Mouse (Mus musculus) heart, embryonic 16.5 days (tissue): ENCODE results near the gene March4. TPM values are rescaled to one million over a fixed set of nuclear protein-coding genes. Genes with fewer than 3 reads are reported as not detected.

ENCODE experiments used
- ATAC-seq: fragments of 200-750 bp; cut with Nextera tagmentation; replicated peaks from 2 replicates; pipeline ENCODE4 v1.8.0; 2017; ENCODE audit warnings: moderate number of reproducible peaks; ENCODE audit not compliant: insufficient read depth, low FRiP score; ENCODE audit errors: extremely low read depth
- H3K27ac ChIP-seq: fragments of 300-500 bp; sonication (generic); 2 replicates; pipeline ENCODE4 v1.5.1; 2014; ENCODE audit warnings: mild to moderate bottlenecking, low read length, control low read depth, moderate library complexity
- H3K27me3 ChIP-seq: fragments of 300-500 bp; sonication (generic); 2 replicates; pipeline ENCODE4 v1.6.1; 2014; ENCODE audit warnings: low read length, mixed read lengths; ENCODE audit not compliant: control insufficient read depth, insufficient read depth
- H3K36me3 ChIP-seq: fragments of 300-500 bp; sonication (generic); 2 replicates; pipeline ENCODE4 v1.6.1; 2014; ENCODE audit not compliant: control insufficient read depth, insufficient read depth
- H3K4me1 ChIP-seq: fragments of 300-500 bp; sonication (generic); 2 replicates; pipeline ENCODE4 v1.6.1; 2014; ENCODE audit warnings: low read length, mixed read lengths; ENCODE audit not compliant: control insufficient read depth, insufficient read depth
- H3K4me2 ChIP-seq: fragments of 300-500 bp; sonication (generic); 2 replicates; pipeline ENCODE4 v1.6.1; 2014; ENCODE audit warnings: low read depth, mild to moderate bottlenecking, control low read depth, low read length
- H3K4me3 ChIP-seq: fragments of 300-500 bp; sonication (generic); 2 replicates; pipeline ENCODE4 v1.5.1; 2014; ENCODE audit warnings: mild to moderate bottlenecking, control low read depth, low read length
- H3K9ac ChIP-seq: fragments of 300-500 bp; sonication (generic); 2 replicates; pipeline ENCODE4 v1.6.1; 2014; ENCODE audit warnings: low read length, control low read depth
- H3K9me3 ChIP-seq: fragments of 300-500 bp; sonication (generic); replicated peaks from 2 replicates; pipeline ENCODE4 v1.6.1; 2016; ENCODE audit warnings: low read length; ENCODE audit not compliant: control insufficient read depth
- WGBS: fragments of 180-500 bp; shearing (Covaris S2); extraction: QIAGEN DNeasy Blood & Tissue Kit; methylation state at CpG from one replicate; pipeline ENCODE4 v1.1.7; 2014; 5-methylcytosine and 5-hydroxymethylcytosine counted together
- polyA plus RNA-seq: library from polyadenylated mRNA; unstranded; fragments of >200 nt; fragmentation: Nextera tagmentation; extraction: Ambion mirVana; gene quantifications from 2 replicates; pipeline ENCODE4 v1.2.1, GENCODE M21; 2015

The March4 gene
- polyA plus RNA-seq, 1 experiment from 2014 or later = not detected

GRCm38 (mm10) chr1:72439146-72439545 is 97.6 kb downstream of the March4 start:
- WGBS = 61% methylated on average over 8 of the region's 8 CpGs

DNA sequence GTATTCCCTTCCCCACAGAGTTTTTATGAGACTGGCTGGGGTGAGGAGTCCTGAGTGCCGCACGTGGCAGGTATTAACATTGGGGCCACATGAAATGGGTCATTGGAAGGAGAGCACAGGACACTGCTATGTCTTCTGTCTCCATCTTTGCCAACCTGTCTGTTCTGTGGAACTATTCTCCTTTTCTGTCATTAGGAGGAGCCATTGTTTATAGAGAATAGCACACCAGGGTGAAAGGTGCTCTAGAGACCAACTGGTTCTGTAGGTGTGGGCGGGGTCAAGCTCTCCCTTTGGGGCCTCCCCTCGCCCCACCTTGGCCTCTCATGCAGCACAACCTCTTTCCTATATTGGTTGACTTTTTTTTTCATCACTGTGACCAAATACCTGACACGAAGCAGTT is 99.8 kb downstream of the March4 start:
- Histone ChIP-seq H3K4me3 (no peak overlapping the region), H3K9ac (no peak overlapping the region), H3K9me3 (no peaks in the 10 kb centered on the region), H3K27me3 (no peaks in the 10 kb centered on the region), H3K36me3 (no peaks in the 10 kb centered on the region), H3K4me2 (no peak overlapping the region), H3K4me1 (no peaks in the 10 kb centered on the region), H3K27ac (no peak overlapping the region)
- no peak for ATAC-seq
- 74% methylated on average over 5 of the region's 5 CpGs for WGBS

More at GRCm38 (mm10) chr1:72439146-72439545, 97.6 kb downstream of the March4 start:
- no peaks in the 10 kb centered on the region for H3K27me3 ChIP-seq
- H3K4me2 ChIP-seq = no peak overlapping the region
- no peaks in the 10 kb centered on the region for H3K9me3 ChIP-seq
- H3K4me3 ChIP-seq = no peak overlapping the region
- H3K36me3 ChIP-seq = no peaks in the 10 kb centered on the region
- H3K27ac ChIP-seq = no peak overlapping the region
- no peaks in the 10 kb centered on the region for H3K4me1 ChIP-seq
- no peak overlapping the region for H3K9ac ChIP-seq
- ATAC-seq = no peak

DNA sequence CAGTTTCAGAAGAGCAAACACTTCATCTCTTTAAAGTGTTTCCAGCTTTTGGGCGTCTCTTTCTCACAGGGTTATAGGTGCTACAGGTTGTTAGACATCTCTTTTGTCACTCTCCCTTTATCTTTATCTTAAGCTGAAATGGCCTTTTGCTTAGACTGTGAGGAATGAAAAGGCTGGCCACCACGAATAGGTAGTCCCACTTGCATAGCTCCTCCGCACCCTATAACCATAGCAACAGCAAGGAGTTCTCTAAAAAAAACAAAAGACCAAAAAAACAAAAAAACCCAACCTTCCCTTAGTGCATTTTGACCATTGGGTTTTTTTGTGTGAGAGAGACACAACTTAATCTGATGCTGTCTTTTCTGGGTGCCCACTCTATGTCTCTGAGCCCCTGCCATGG is 102.2 kb downstream of the March4 start:
- no peak for ATAC-seq
- no peak overlapping the region for H3K9ac ChIP-seq
- no peaks in the 10 kb centered on the region for H3K4me1 ChIP-seq
- H3K4me3 ChIP-seq = no peak overlapping the region
- H3K27ac ChIP-seq = no peak overlapping the region
- 63% methylated on average over 3 of the region's 3 CpGs for WGBS
- no peaks in the 10 kb centered on the region for H3K9me3 ChIP-seq
- no peaks in the 10 kb centered on the region for H3K36me3 ChIP-seq
- no peak overlapping the region for H3K4me2 ChIP-seq
- no peaks in the 10 kb centered on the region for H3K27me3 ChIP-seq

- Histone ChIP-seq H3K9me3 (no peaks in the 10 kb centered on the region), H3K4me1 (no peaks in the 10 kb centered on the region), H3K9ac (no peak overlapping the region), H3K4me2 (no peak overlapping the region), H3K36me3 (no peaks in the 10 kb centered on the region), H3K4me3 (no peak overlapping the region), H3K27ac (no peak overlapping the region), H3K27me3 (no peaks in the 10 kb centered on the region)
- 86% methylated on average over 1 of the region's 1 CpGs for WGBS
- no peak for ATAC-seq
Measured at GRCm38 (mm10) chr1:72432579-72432978, 104.2 kb downstream of the March4 start.

DNA sequence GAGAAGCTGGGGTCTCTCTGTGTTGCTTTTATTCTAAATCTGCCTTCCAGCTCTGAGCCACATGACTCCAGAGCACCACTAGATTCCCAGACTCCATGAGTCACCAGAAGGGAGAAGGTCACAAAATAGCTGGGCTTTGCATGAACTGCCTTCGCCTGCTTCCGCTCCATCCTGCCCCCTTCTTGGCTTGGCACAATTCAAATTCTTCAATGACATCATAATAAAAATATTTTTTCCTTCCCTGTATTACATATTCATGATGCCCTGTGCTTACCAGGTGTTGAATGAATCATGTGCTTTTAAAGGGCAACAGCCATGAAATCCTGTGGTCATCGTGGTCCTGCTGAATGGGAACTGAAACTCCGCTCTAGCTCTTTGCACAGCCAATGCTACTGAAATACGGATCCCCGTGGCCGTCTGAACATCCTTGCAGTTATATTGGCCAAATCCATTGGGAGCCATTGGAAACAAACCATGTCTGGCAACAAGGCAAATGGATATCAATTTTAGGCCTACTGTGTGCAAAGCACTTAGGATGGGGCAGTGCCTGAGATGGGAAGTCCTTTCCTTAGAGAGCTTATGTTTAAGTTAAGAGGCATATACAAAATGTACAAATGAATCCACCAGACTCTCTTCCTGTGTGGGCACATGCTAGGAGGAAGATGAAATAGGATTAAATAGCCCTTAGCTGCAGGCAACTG is 107.5 kb downstream of the March4 start:
- no peak overlapping the region for H3K9ac ChIP-seq
- H3K4me1 ChIP-seq = no peaks in the 10 kb centered on the region
- no peak overlapping the region for H3K4me3 ChIP-seq
- H3K9me3 ChIP-seq = no peaks in the 10 kb centered on the region
- H3K4me2 ChIP-seq = no peak overlapping the region
- no peaks in the 10 kb centered on the region for H3K36me3 ChIP-seq
- ATAC-seq = no peak
- no peaks in the 10 kb centered on the region for H3K27me3 ChIP-seq
- WGBS = 81% methylated on average over 7 of the region's 7 CpGs
- no peak overlapping the region for H3K27ac ChIP-seq

GRCm38 (mm10) chr1:72428526-72428925 is 108.2 kb downstream of the March4 start:
- H3K27ac ChIP-seq = no peak overlapping the region
- no peak overlapping the region for H3K4me3 ChIP-seq
- H3K9me3 ChIP-seq = no peaks in the 10 kb centered on the region
- H3K4me1 ChIP-seq = no peaks in the 10 kb centered on the region
- ATAC-seq = no peak
- no peaks in the 10 kb centered on the region for H3K36me3 ChIP-seq
- no peak overlapping the region for H3K4me2 ChIP-seq
- H3K9ac ChIP-seq = no peak overlapping the region
- 80% methylated on average over 8 of the region's 8 CpGs for WGBS
- no peaks in the 10 kb centered on the region for H3K27me3 ChIP-seq

- Histone ChIP-seq H3K9ac (no peak overlapping the region), H3K36me3 (no peaks in the 10 kb centered on the region), H3K27ac (no peak overlapping the region), H3K4me2 (no peak overlapping the region), H3K4me3 (no peak overlapping the region), H3K27me3 (no peaks in the 10 kb centered on the region), H3K9me3 (no peaks in the 10 kb centered on the region), H3K4me1 (no peaks in the 10 kb centered on the region)
- no peak for ATAC-seq
- WGBS = 79% methylated on average over 4 of the region's 4 CpGs
Measured at GRCm38 (mm10) chr1:72426456-72426855, 110.3 kb downstream of the March4 start.

- no peak for ATAC-seq
- H3K4me3 ChIP-seq = no peak overlapping the region
- no peak overlapping the region for H3K27ac ChIP-seq
- H3K9me3 ChIP-seq = no peaks in the 10 kb centered on the region
- WGBS = 88% methylated on average over 4 of the region's 4 CpGs
- no peak overlapping the region for H3K9ac ChIP-seq
- no peaks in the 10 kb centered on the region for H3K4me1 ChIP-seq
- H3K36me3 ChIP-seq = no peaks in the 10 kb centered on the region
- no peak overlapping the region for H3K4me2 ChIP-seq
- no peaks in the 10 kb centered on the region for H3K27me3 ChIP-seq
Measured at GRCm38 (mm10) chr1:72422121-72422520, 114.6 kb downstream of the March4 start.

DNA sequence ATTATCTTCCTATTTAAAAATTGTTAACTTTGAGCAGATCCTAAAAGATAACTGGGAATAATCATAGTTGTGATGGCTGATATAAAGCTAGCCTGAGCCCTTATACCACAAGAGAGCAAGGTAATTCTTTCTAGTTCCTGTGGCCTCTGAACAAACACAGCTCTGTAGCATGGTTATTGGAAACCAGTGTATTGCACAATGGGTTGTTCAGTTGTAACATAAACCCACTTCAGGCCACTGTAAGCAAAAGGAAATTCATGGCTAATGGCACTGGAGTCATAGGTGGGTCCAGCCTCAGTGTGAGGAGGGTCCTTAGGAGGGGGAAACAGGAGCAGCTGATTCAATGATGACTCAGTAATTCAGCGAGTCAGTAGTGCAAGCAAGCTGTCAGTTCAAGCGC is 116.5 kb downstream of the March4 start:
- WGBS = 74% methylated on average over 2 of the region's 2 CpGs
- H3K27ac ChIP-seq = no peak overlapping the region

More for the DNA sequence above, 116.5 kb downstream of the March4 start:
- Histone ChIP-seq H3K4me1 (no peaks in the 10 kb centered on the region), H3K27me3 (no peaks in the 10 kb centered on the region), H3K9me3 (no peaks in the 10 kb centered on the region), H3K4me2 (no peak overlapping the region), H3K36me3 (no peaks in the 10 kb centered on the region), H3K4me3 (no peak overlapping the region), H3K9ac (no peak overlapping the region)
- ATAC-seq = no peak
